Mouse (Mus musculus) cerebellum, adult 2 months (tissue): ENCODE results near the gene Rbm28.

Experiments used
- CTCF ChIP-seq: fragments of 200-500 bp; IDR thresholded peaks from 2 replicates; pipeline ENCODE4 v1.5.1; 2011; ENCODE audit warnings: low read depth, mild to moderate bottlenecking, control low read depth, low read length, moderate library complexity, borderline replicate concordance; ENCODE audit not compliant: insufficient read depth
- POLR2A ChIP-seq: fragments of 200-500 bp; IDR thresholded peaks from 2 replicates; pipeline ENCODE4 v1.6.1; 2011; ENCODE audit warnings: low read length, control low read depth, borderline replicate concordance; ENCODE audit not compliant: insufficient read depth

DNA sequence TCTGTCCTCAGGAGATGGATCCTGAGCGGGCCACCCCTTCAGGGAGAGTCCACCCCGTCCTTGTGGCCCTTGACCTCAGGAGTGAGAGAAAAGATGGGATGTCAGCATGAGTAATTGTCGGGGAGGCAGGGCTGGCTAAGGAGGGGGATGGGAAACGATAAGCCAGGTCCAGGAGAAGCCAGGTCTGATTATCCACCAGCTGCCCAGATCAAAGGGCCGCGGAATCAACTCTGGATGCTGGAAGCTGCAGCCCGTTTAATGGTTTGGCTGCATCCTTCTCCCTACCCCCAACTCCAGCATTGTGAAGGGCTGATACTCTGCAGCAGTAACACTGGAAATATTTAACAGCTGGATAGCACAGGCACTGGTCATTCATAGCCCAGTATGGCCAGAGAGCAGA is 9.6 kb upstream of the Rbm28 start:
- TF ChIP-seq CTCF (no peak), POLR2A (no peak)
